Comparison of ENCODE assay signal across 8 mouse cellular contexts in genomic region chr16:37011061-37011921, GRCm38 (mm10). TPM values are rescaled to one million over a fixed set of nuclear protein-coding genes. Genes with fewer than 3 reads are reported as not detected.
DNase-seq lines count a peak whose midpoint lies in the region; ATAC-seq and TF ChIP-seq lines count a peak whose summit lies in the region.

TSS of gene Polq (plus strand) at chr16:37011786.

- peak within 1 kb of the TSS; percentile 76 to 93 for H3K4me3 ChIP-seq in ES-E14 (ENCODE audit: insufficient read depth in 1 of 2, low read depth in 1 of 2, low read length in 2 of 2, poor library complexity in 1 of 2, severe bottlenecking in 1 of 2)
- peak within 1 kb of the TSS; percentile 65 for H3K4me3 ChIP-seq in forebrain, embryonic 15.5 days
- H3K4me3 ChIP-seq in lung, adult 2 months (replicated peaks; ENCODE audit: extremely low read depth, low read depth, low read length), result peak within 1 kb of the TSS; percentile 89

- DNase-seq in ES-E14 (ENCODE audit: low read depth, low spot score), result peak; percentile 87
- peak; percentile 89 for DNase-seq in cerebellum, adult 11-12 months
- DNase-seq in heart, postnatal 25 days (ENCODE audit: low spot score), result peak; percentile 76
- peak; percentile 86 to 94 for DNase-seq in layer of hippocampus, adult 18-20 months (ENCODE audit: low spot score in 2 of 2)
- DNase-seq in lung, adult 2 months, result peak; percentile 84
- peak; percentile 83 to 89 for DNase-seq in thymus, adult 18-20 months

- H3K27me3 ChIP-seq in forebrain, embryonic 15.5 days, result no peaks in the 10 kb centered on the region

- no peaks in the 10 kb centered on the region for H3K9me3 ChIP-seq in ES-E14 (ENCODE audit: control insufficient read depth, insufficient read depth, low read depth, low read length)
- H3K9me3 ChIP-seq in forebrain, embryonic 15.5 days, result no peaks in the 10 kb centered on the region

- TF ChIP-seq CTCF in lung, adult 2 months (IDR thresholded peaks at IDR 0.05; ENCODE audit: insufficient read depth, low read length), result no peak

- no peaks in the 10 kb centered on the region for H3K36me3 ChIP-seq in ES-E14 (ENCODE audit: control insufficient read depth, insufficient read depth, low read length, poor library complexity, severe bottlenecking)
- no peaks in the 10 kb centered on the region for H3K36me3 ChIP-seq in forebrain, embryonic 15.5 days

- ATAC-seq in forebrain, embryonic 15.5 days (replicated peaks), result peak; percentile 99
- peak; percentile 99 for ATAC-seq in neutrophil, adult 5-6 weeks (ENCODE audit: extremely low read depth, insufficient number of reproducible peaks, low FRiP score, poor library complexity, severe bottlenecking)

- WGBS in forebrain, embryonic 15.5 days, result 5% methylated on average over 30 of the region's 30 CpGs
- 2% methylated on average over 30 of the region's 30 CpGs for WGBS in lung, adult 2 months

- peak within 1 kb of the TSS; percentile 87 for H3K4me2 ChIP-seq in forebrain, embryonic 15.5 days (replicated peaks)

- H3K4me1 ChIP-seq in ES-E14 (ENCODE audit: control insufficient read depth in 2 of 2, insufficient read depth in 2 of 2, low read length in 2 of 2, poor library complexity in 1 of 2), result peaks cover 0 to 4% of the 10 kb centered on the region in 2 experiments; a peak in 1 of 4 replicates
- H3K4me1 ChIP-seq in forebrain, embryonic 15.5 days, result peaks cover 18% of the 10 kb centered on the region
- H3K4me1 ChIP-seq in lung, adult 2 months (ENCODE audit: control insufficient read depth, insufficient read depth, low read length), result peaks cover 5% of the 10 kb centered on the region; the same call in 1 of the 2 replicates

- 0 out of 2 replicates have a peak, but pooled peaks have one; percentile 55 for TF ChIP-seq POLR2A in lung, adult 2 months (IDR thresholded peaks at IDR 0.05; ENCODE audit: borderline replicate concordance, extremely low read depth, low read depth, low read length)

- H3K9ac ChIP-seq in ES-E14 (ENCODE audit: insufficient read depth, low read depth, low read length, poor library complexity, severe bottlenecking), result peak within 1 kb of the TSS; percentile 85
- peak within 1 kb of the TSS; percentile 55 for H3K9ac ChIP-seq in forebrain, embryonic 15.5 days (replicated peaks)

- no peak within 1 kb of the TSS for H3K27ac ChIP-seq in ES-E14 (ENCODE audit: insufficient read depth, low read depth, low read length, poor library complexity, severe bottlenecking)
- no peak within 1 kb of the TSS for H3K27ac ChIP-seq in forebrain, embryonic 15.5 days (replicated peaks)

- intact Hi-C loops in heart, postnatal 25 days (cut with DNase I), result loop anchor here (5.0 kb wide), 1 partner anchor 134 kb away; the partner anchor contains the start of genes Eaf2 and Golgb1

- in situ Hi-C loops in ES-E14 (cut with MboI; ENCODE audit: low sequenced_read_pairs in 2 of 2, unreplicated experiment in 2 of 2), result no loop called here

TF ChIP-seq in ES-E14, 5 proteins besides CTCF, POLR2A, EP300 and RAD21:
- TF ChIP-seq HCFC1 (IDR thresholded peaks at IDR 0.05; ENCODE audit: borderline replicate concordance, insufficient read depth, low read length) (peak; percentile 71; the same call in 1 of the 2 replicates), CHD2 (IDR thresholded peaks at IDR 0.05; ENCODE audit: low read depth, low read length) (no peak), MAFK (IDR thresholded peaks at IDR 0.05; ENCODE audit: insufficient read depth, low read depth, low read length) (no peak), ZNF384 (IDR thresholded peaks at IDR 0.05; ENCODE audit: low read depth, low read length) (peak; percentile 27; the same call in 1 of the 2 replicates), ZC3H11A (IDR thresholded peaks at IDR 0.05; ENCODE audit: borderline replicate concordance, low read depth, low read length) (no peak)

RNA-seq across cellular contexts. Expression of gene Polq, which starts in this region (rescaled TPM):
- total RNA-seq in ES-E14 (2012; rRNA removed), result 10.7 and 12.1 TPM in 2 replicates
- polyA plus RNA-seq in forebrain, embryonic 15.5 days (2015; fragmentation: Nextera tagmentation; extraction: Ambion mirVana), result 5.0 and 5.6 TPM in 2 replicates
- 1 to 10 TPM; 1.9 to 2.2 TPM for total RNA-seq in heart, postnatal 25 days (2021)
- under 1 TPM; 0.79 to 0.86 TPM for total RNA-seq in layer of hippocampus, adult 18-20 months (2021)
- polyA plus RNA-seq in lung, adult 2 months (2012; rRNA removed), result 0.11 and 0.13 TPM in 2 replicates
- 4.4 TPM in 2 replicates for total RNA-seq in neutrophil, adult 5-6 weeks (2017)

Comparison
In these comparisons a context has a peak if more than half of its experiments do, and no peak if none do; other contexts are left out.
1. Peak in DNase-seq in layer of hippocampus, adult 18-20 months; RNA of the gene not detected or under 1 TPM.
2. Peak in DNase-seq and H3K4me3 ChIP-seq in lung, adult 2 months; RNA of the gene not detected or under 1 TPM.